In genomic region chr5:120648569-120649373, GRCm38 (mm10) we compare ENCODE assay signal across 8 mouse cellular contexts. TPM values are rescaled to one million over a fixed set of nuclear protein-coding genes. Genes with fewer than 3 reads are reported as not detected.
DNase-seq lines count a peak whose midpoint lies in the region; ATAC-seq lines count a peak whose summit lies in the region.

TSS of gene Rasal1 (plus strand) at chr5:120648812.

- H3K4me2 ChIP-seq in kidney, embryonic 14.5 days (replicated peaks; ENCODE audit: low read depth, low read length): peak within 1 kb of the TSS; percentile 42
- H3K4me2 ChIP-seq in limb, embryonic 15.5 days: peak within 1 kb of the TSS; percentile 44
- peak within 1 kb of the TSS; percentile 52 for H3K4me2 ChIP-seq in midbrain, embryonic 15.5 days

- H3K9me3 ChIP-seq in kidney, embryonic 14.5 days (ENCODE audit: control insufficient read depth, low read length): no peaks in the 10 kb centered on the region
- H3K9me3 ChIP-seq in limb, embryonic 15.5 days: no peaks in the 10 kb centered on the region
- H3K9me3 ChIP-seq in midbrain, embryonic 15.5 days: no peaks in the 10 kb centered on the region

- no peak within 1 kb of the TSS for H3K27ac ChIP-seq in kidney, embryonic 14.5 days (ENCODE audit: low read depth, low read length)
- H3K27ac ChIP-seq in limb, embryonic 15.5 days: no peak within 1 kb of the TSS
- H3K27ac ChIP-seq in midbrain, embryonic 15.5 days: no peak within 1 kb of the TSS

- ATAC-seq in granulocyte monocyte progenitor cell, adult 5-6 weeks (replicated peaks; ENCODE audit: poor library complexity, severe bottlenecking): peak; percentile 69
- peak; percentile 78 for ATAC-seq in kidney, embryonic 14.5 days (ENCODE audit: low FRiP score, low TSS enrichment)
- ATAC-seq in limb, embryonic 15.5 days (ENCODE audit: insufficient number of reproducible peaks, low FRiP score, low TSS enrichment, low read depth): peak; percentile 31
- ATAC-seq in midbrain, embryonic 15.5 days (replicated peaks): peak; percentile 39; the same call in 1 of the 2 replicates

- peak within 1 kb of the TSS; percentile 28 for H3K4me3 ChIP-seq in kidney, embryonic 14.5 days (ENCODE audit: low read length)
- H3K4me3 ChIP-seq in limb, embryonic 15.5 days: peak within 1 kb of the TSS; percentile 24
- peak within 1 kb of the TSS; percentile 27 for H3K4me3 ChIP-seq in midbrain, embryonic 15.5 days

- peaks cover 10% of the 10 kb centered on the region for H3K4me1 ChIP-seq in kidney, embryonic 14.5 days (ENCODE audit: control insufficient read depth, insufficient read depth, low read length)
- peaks cover 16% of the 10 kb centered on the region for H3K4me1 ChIP-seq in limb, embryonic 15.5 days
- peaks cover 13% of the 10 kb centered on the region for H3K4me1 ChIP-seq in midbrain, embryonic 15.5 days

- peak; percentile 32 for DNase-seq in urinary bladder, adult 2 months (ENCODE audit: low spot score)
- no peak for DNase-seq in urinary bladder, postnatal 4 days (ENCODE audit: low spot score in 2 of 2)
- DNase-seq in cerebellum, postnatal 25 days: peak; percentile 72 to 80
- peak; percentile 55 to 72 for DNase-seq in spleen, postnatal 14 days (ENCODE audit: low spot score in 2 of 2)

- WGBS in kidney, embryonic 14.5 days: 1% methylated on average over 47 of the region's 53 CpGs
- WGBS in limb, embryonic 15.5 days: under 1% methylated on average over 48 of the region's 53 CpGs
- WGBS in midbrain, embryonic 15.5 days: under 1% methylated on average over 51 of the region's 53 CpGs

- H3K27me3 ChIP-seq in kidney, embryonic 14.5 days (ENCODE audit: control insufficient read depth, insufficient read depth, low read length): peaks cover 28% of the 10 kb centered on the region
- H3K27me3 ChIP-seq in limb, embryonic 15.5 days: peaks cover 66% of the 10 kb centered on the region
- H3K27me3 ChIP-seq in midbrain, embryonic 15.5 days (replicated peaks): peaks cover 34% of the 10 kb centered on the region

- peak within 1 kb of the TSS; percentile 31; the same call in 1 of the 2 replicates for H3K9ac ChIP-seq in kidney, embryonic 14.5 days (ENCODE audit: low read depth, low read length)
- no peak within 1 kb of the TSS for H3K9ac ChIP-seq in limb, embryonic 15.5 days
- H3K9ac ChIP-seq in midbrain, embryonic 15.5 days: peak within 1 kb of the TSS; percentile 22; the same call in 1 of the 2 replicates

- no peaks in the 10 kb centered on the region for H3K36me3 ChIP-seq in kidney, embryonic 14.5 days (ENCODE audit: control insufficient read depth, insufficient read depth, low read length)
- no peaks in the 10 kb centered on the region for H3K36me3 ChIP-seq in limb, embryonic 15.5 days
- H3K36me3 ChIP-seq in midbrain, embryonic 15.5 days (replicated peaks): no peaks in the 10 kb centered on the region

RNA-seq across cellular contexts. Expression of gene Rasal1, which starts in this region (rescaled TPM):
- 0.81 and 1.3 TPM in 2 replicates for polyA plus RNA-seq in urinary bladder, adult 2 months (2012; rRNA removed)
- not detected in 2 replicates for total RNA-seq in granulocyte monocyte progenitor cell, adult 5-6 weeks (2014; fragmentation: Nextera tagmentation)
- total RNA-seq in granulocyte monocyte progenitor cell, adult 5-6 weeks (2017): not detected in 2 replicates
- 0.23 and 0.31 TPM in 2 replicates for polyA plus RNA-seq in kidney, embryonic 14.5 days (2014; fragmentation: Nextera tagmentation; extraction: Ambion mirVana)
- polyA plus RNA-seq in limb, embryonic 15.5 days (2015; fragmentation: Nextera tagmentation; extraction: Ambion mirVana): 0.43 and 0.49 TPM in 2 replicates
- 1.0 and 1.6 TPM in 2 replicates for polyA plus RNA-seq in midbrain, embryonic 15.5 days (2015; fragmentation: Nextera tagmentation; extraction: Ambion mirVana)

Comparison
In these comparisons a context has a peak if more than half of its experiments do, and no peak if none do; other contexts are left out.
1. DNase-seq: peak in urinary bladder, adult 2 months (single experiment), cerebellum, postnatal 25 days (2 of 2) and spleen, postnatal 14 days (2 of 2); none in urinary bladder, postnatal 4 days (0 of 2).
2. Peak in ATAC-seq in granulocyte monocyte progenitor cell, adult 5-6 weeks; RNA of the gene not detected or under 1 TPM.
3. Peak in ATAC-seq, H3K4me3 ChIP-seq, H3K9ac ChIP-seq and H3K4me2 ChIP-seq in kidney, embryonic 14.5 days; RNA of the gene not detected or under 1 TPM.
4. Peak in ATAC-seq, H3K4me3 ChIP-seq and H3K4me2 ChIP-seq in limb, embryonic 15.5 days; RNA of the gene not detected or under 1 TPM.
5. Peak in every context shown above with its lines, with median percentiles within 50 percentile points of each other: ATAC-seq, H3K4me2 ChIP-seq and H3K4me3 ChIP-seq.